Mouse (Mus musculus) erythroblast, embryonic 14.5 days (primary cell): ENCODE data around the gene Epha3. TPM values are rescaled to one million over a fixed set of nuclear protein-coding genes. Genes with fewer than 3 reads are reported as not detected.

Experiments used
- H3K27me3 ChIP-seq: 2 replicates; pipeline ENCODE4 v1.6.1; 2012; ENCODE audit warnings: inconsistent platforms; ENCODE audit not compliant: control insufficient read depth
- H3K36me3 ChIP-seq: 2 replicates; pipeline ENCODE4 v1.6.1; 2012; ENCODE audit warnings: mild to moderate bottlenecking, inconsistent platforms; ENCODE audit not compliant: control insufficient read depth
- H3K4me1 ChIP-seq: 2 replicates; pipeline ENCODE4 v1.6.1; 2012; ENCODE audit warnings: inconsistent platforms; ENCODE audit not compliant: control insufficient read depth
- H3K4me3 ChIP-seq: replicated peaks from 2 replicates; pipeline ENCODE3; 2012; ENCODE audit warnings: moderate library complexity, mild to moderate bottlenecking, inconsistent platforms
- H3K9me3 ChIP-seq: 2 replicates; pipeline ENCODE4 v1.6.1; 2012; ENCODE audit warnings: low read length, inconsistent platforms, mixed read lengths; ENCODE audit not compliant: control insufficient read depth
- GATA1 ChIP-seq: IDR thresholded peaks from 2 replicates; pipeline ENCODE4 v1.6.1; 2012; ENCODE audit warnings: low read length, inconsistent platforms, mixed read lengths
- TAL1 ChIP-seq: IDR thresholded peaks from 3 replicates; pipeline ENCODE4 v1.6.1; 2012; ENCODE audit warnings: low read length, inconsistent platforms, mixed read lengths
- polyA plus RNA-seq: library from polyadenylated mRNA; stranded (reverse); fragments of >175 nt; gene quantifications from 2 replicates; pipeline ENCODE4 v1.2.3, GENCODE M21; 2012

Epha3 gene
- polyA plus RNA-seq, 1 experiment, result not detected

- peaks cover 9% of the 10 kb centered on the region for H3K9me3 ChIP-seq
- no peaks in the 10 kb centered on the region for H3K36me3 ChIP-seq
- TF ChIP-seq TAL1 (no peak), GATA1 (no peak)
- H3K4me1 ChIP-seq, result no peaks in the 10 kb centered on the region
- H3K4me3 ChIP-seq, result no peak overlapping the region
- no peaks in the 10 kb centered on the region for H3K27me3 ChIP-seq
Observed at GRCm38 (mm10) chr16:63569746-63570145, 294.2 kb downstream of the Epha3 start.

GRCm38 (mm10) chr16:63566106-63566836 lies 297.7 kb downstream of the Epha3 start:
- TF ChIP-seq GATA1, result no peak
- no peak for TF ChIP-seq TAL1
- no peaks in the 10 kb centered on the region for H3K4me1 ChIP-seq
- no peaks in the 10 kb centered on the region for H3K36me3 ChIP-seq
- no peaks in the 10 kb centered on the region for H3K27me3 ChIP-seq
- no peak overlapping the region for H3K4me3 ChIP-seq
- peaks cover 7% of the 10 kb centered on the region for H3K9me3 ChIP-seq

- Histone ChIP-seq H3K27me3 (no peaks in the 10 kb centered on the region), H3K4me3 (no peak overlapping the region), H3K4me1 (no peaks in the 10 kb centered on the region), H3K36me3 (no peaks in the 10 kb centered on the region), H3K9me3 (no peaks in the 10 kb centered on the region)
- no peak for TF ChIP-seq TAL1
- no peak for TF ChIP-seq GATA1
Observed at GRCm38 (mm10) chr16:63556410-63557146, 307.4 kb downstream of the Epha3 start.

- Histone ChIP-seq H3K9me3 (no peaks in the 10 kb centered on the region), H3K36me3 (no peaks in the 10 kb centered on the region), H3K27me3 (no peaks in the 10 kb centered on the region), H3K4me3 (no peak overlapping the region), H3K4me1 (no peaks in the 10 kb centered on the region)
- no peak for TF ChIP-seq GATA1
- TF ChIP-seq TAL1, result no peak
Observed at GRCm38 (mm10) chr16:63552531-63552930, 311.4 kb downstream of the Epha3 start.

- H3K4me3 ChIP-seq, result no peak overlapping the region
- H3K36me3 ChIP-seq, result no peaks in the 10 kb centered on the region
- no peaks in the 10 kb centered on the region for H3K9me3 ChIP-seq
- H3K4me1 ChIP-seq, result no peaks in the 10 kb centered on the region
- no peaks in the 10 kb centered on the region for H3K27me3 ChIP-seq
- TF ChIP-seq TAL1 (no peak), GATA1 (no peak)
Observed at GRCm38 (mm10) chr16:63539489-63539888, 324.5 kb downstream of the Epha3 start.

- TF ChIP-seq GATA1 (no peak), TAL1 (no peak)
- Histone ChIP-seq H3K27me3 (no peaks in the 10 kb centered on the region), H3K9me3 (peaks cover 5% of the 10 kb centered on the region; the same call in 1 of the 2 replicates), H3K4me3 (no peak overlapping the region), H3K4me1 (no peaks in the 10 kb centered on the region), H3K36me3 (no peaks in the 10 kb centered on the region)
Observed at GRCm38 (mm10) chr16:63528821-63529220, 335.2 kb downstream of the Epha3 start.

- H3K27me3 ChIP-seq, result no peaks in the 10 kb centered on the region
Observed at GRCm38 (mm10) chr16:63517636-63518035, 346.3 kb downstream of the Epha3 start.

GRCm38 (mm10) chr16:63510069-63510468 lies 353.9 kb downstream of the Epha3 start:
- no peaks in the 10 kb centered on the region for H3K4me1 ChIP-seq
- TF ChIP-seq TAL1 (no peak), GATA1 (no peak)
- H3K36me3 ChIP-seq, result no peaks in the 10 kb centered on the region
- no peaks in the 10 kb centered on the region for H3K9me3 ChIP-seq
- H3K27me3 ChIP-seq, result no peaks in the 10 kb centered on the region
- H3K4me3 ChIP-seq, result no peak overlapping the region

More at GRCm38 (mm10) chr16:63517636-63518035, 346.3 kb downstream of the Epha3 start:
- TF ChIP-seq TAL1 (no peak), GATA1 (no peak)
- H3K4me1 ChIP-seq, result no peaks in the 10 kb centered on the region
- H3K36me3 ChIP-seq, result no peaks in the 10 kb centered on the region
- H3K4me3 ChIP-seq, result no peak overlapping the region
- H3K9me3 ChIP-seq, result no peaks in the 10 kb centered on the region

GRCm38 (mm10) chr16:63506437-63506836 lies 357.5 kb downstream of the Epha3 start:
- H3K4me3 ChIP-seq, result no peak overlapping the region
- H3K27me3 ChIP-seq, result no peaks in the 10 kb centered on the region
- H3K9me3 ChIP-seq, result no peaks in the 10 kb centered on the region
- no peaks in the 10 kb centered on the region for H3K4me1 ChIP-seq
- TF ChIP-seq TAL1 (no peak), GATA1 (no peak)
- no peaks in the 10 kb centered on the region for H3K36me3 ChIP-seq
